Mouse (Mus musculus) cerebellum, adult 2 months (tissue): ENCODE measurements around the gene Nudt9.

Source experiments
- CTCF ChIP-seq: fragments of 200-500 bp; IDR thresholded peaks from 2 replicates; pipeline ENCODE4 v1.5.1; 2011; ENCODE audit warnings: low read depth, mild to moderate bottlenecking, control low read depth, low read length, moderate library complexity, borderline replicate concordance; ENCODE audit not compliant: insufficient read depth
- POLR2A ChIP-seq: fragments of 200-500 bp; IDR thresholded peaks from 2 replicates; pipeline ENCODE4 v1.6.1; 2011; ENCODE audit warnings: low read length, control low read depth, borderline replicate concordance; ENCODE audit not compliant: insufficient read depth

GRCm38 (mm10) chr5:104054938-104055337 lies 8.8 kb downstream of the Nudt9 start:
- TF ChIP-seq CTCF (no peak), POLR2A (no peak)
